Comparison of ENCODE assay signal across 8 mouse cellular contexts in genomic region chr3:51276421-51277111, GRCm38 (mm10). TPM values are rescaled to one million over a fixed set of nuclear protein-coding genes. Genes with fewer than 3 reads are reported as not detected.
DNase-seq lines count a peak whose midpoint lies in the region; ATAC-seq and TF ChIP-seq lines count a peak whose summit lies in the region.

No protein-coding gene starts in this region.

- peak overlapping the region; percentile 82 for H3K27ac ChIP-seq in ES-E14 (ENCODE audit: insufficient read depth, low read depth, low read length, poor library complexity, severe bottlenecking)
- H3K27ac ChIP-seq in embryonic facial prominence, embryonic 10.5 days (replicated peaks): peak overlapping the region; percentile 98
- H3K27ac ChIP-seq in heart, embryonic 16.5 days (ENCODE audit: low read length): peak overlapping the region; percentile 100
- H3K27ac ChIP-seq in left cerebral cortex, adult 2 months: peak overlapping the region; percentile 96

- H3K9ac ChIP-seq in ES-E14 (ENCODE audit: insufficient read depth, low read depth, low read length, poor library complexity, severe bottlenecking): peak overlapping the region; percentile 87
- peak overlapping the region; percentile 100 for H3K9ac ChIP-seq in heart, embryonic 16.5 days (ENCODE audit: low read length)

- no peak for DNase-seq in cerebellum, adult 11-12 months
- peak; percentile 11 for DNase-seq in ES-E14 (ENCODE audit: low read depth, low spot score)
- DNase-seq in embryonic facial prominence, embryonic 10.5 days (ENCODE audit: low spot score): peak; percentile 71
- peak in 1 of 2 experiments; percentile 54 for DNase-seq in left cerebral cortex, adult 2 months (ENCODE audit: extremely low spot score in 1 of 2, low spot score in 2 of 2)
- peak; percentile 44 for DNase-seq in lung, postnatal 25 days (ENCODE audit: low spot score)
- DNase-seq in right cerebral cortex, postnatal 4 days: peak; percentile 47

- TF ChIP-seq CTCF in left cerebral cortex, adult 2 months (IDR thresholded peaks at IDR 0.05): no peak

- peak overlapping the region; percentile 76 for H3K4me2 ChIP-seq in heart, embryonic 16.5 days (ENCODE audit: low read depth, low read length)

- no peaks in the 10 kb centered on the region; a peak in 1 of 4 replicates for H3K4me1 ChIP-seq in ES-E14 (ENCODE audit: control insufficient read depth in 2 of 2, insufficient read depth in 2 of 2, low read length in 2 of 2, poor library complexity in 1 of 2)
- H3K4me1 ChIP-seq in embryonic facial prominence, embryonic 10.5 days: peaks cover 18% of the 10 kb centered on the region
- H3K4me1 ChIP-seq in heart, embryonic 16.5 days (ENCODE audit: control insufficient read depth, insufficient read depth, low read length): peaks cover 11% of the 10 kb centered on the region

- intact Hi-C loops in left cerebral cortex, adult 2 months (cut with DNase I): loop anchor here (1.0 to 5.0 kb wide), 5 partner anchors 39 to 141 kb away; partner anchors contain the start of genes Elf2, Naa15 and Noct

- H3K4me3 ChIP-seq in ES-E14 (ENCODE audit: insufficient read depth in 1 of 2, low read depth in 1 of 2, low read length in 2 of 2, poor library complexity in 1 of 2, severe bottlenecking in 1 of 2): peak overlapping the region; percentile 93 to 98
- H3K4me3 ChIP-seq in embryonic facial prominence, embryonic 10.5 days: peak overlapping the region; percentile 99
- peak overlapping the region; percentile 92 for H3K4me3 ChIP-seq in heart, embryonic 16.5 days (ENCODE audit: low read length)
- H3K4me3 ChIP-seq in left cerebral cortex, adult 2 months: peak overlapping the region; percentile 97

- H3K27me3 ChIP-seq in embryonic facial prominence, embryonic 10.5 days (replicated peaks; ENCODE audit: low read depth, poor library complexity, severe bottlenecking): no peaks in the 10 kb centered on the region
- no peaks in the 10 kb centered on the region for H3K27me3 ChIP-seq in heart, embryonic 16.5 days (ENCODE audit: control insufficient read depth, insufficient read depth, low read length)

- H3K36me3 ChIP-seq in ES-E14 (ENCODE audit: control insufficient read depth, insufficient read depth, low read length, poor library complexity, severe bottlenecking): no peaks in the 10 kb centered on the region
- peaks cover 6% of the 10 kb centered on the region; the same call in 1 of the 2 replicates for H3K36me3 ChIP-seq in embryonic facial prominence, embryonic 10.5 days (replicated peaks)
- no peaks in the 10 kb centered on the region for H3K36me3 ChIP-seq in heart, embryonic 16.5 days (ENCODE audit: control insufficient read depth, insufficient read depth)

- peak; percentile 12 for ATAC-seq in cerebellum, adult (ENCODE audit: insufficient number of reproducible peaks, low FRiP score, low TSS enrichment)
- peak; percentile 52 for ATAC-seq in heart, embryonic 16.5 days (replicated peaks; ENCODE audit: extremely low read depth, insufficient read depth, low FRiP score)

- under 1% methylated on average over 93 of the region's 93 CpGs for WGBS in embryonic facial prominence, embryonic 10.5 days
- under 1% methylated on average over 76 of the region's 93 CpGs for WGBS in heart, embryonic 16.5 days

- in situ Hi-C loops in ES-E14 (cut with MboI; ENCODE audit: low sequenced_read_pairs in 2 of 2, unreplicated experiment in 2 of 2): no loop called here

- H3K9me3 ChIP-seq in ES-E14 (ENCODE audit: control insufficient read depth, insufficient read depth, low read depth, low read length): no peaks in the 10 kb centered on the region
- H3K9me3 ChIP-seq in embryonic facial prominence, embryonic 10.5 days: no peaks in the 10 kb centered on the region
- no peaks in the 10 kb centered on the region for H3K9me3 ChIP-seq in heart, embryonic 16.5 days (replicated peaks; ENCODE audit: control insufficient read depth, low read length)

TF ChIP-seq in ES-E14, 5 proteins besides CTCF, POLR2A, EP300 and RAD21:
- no peak for TF ChIP-seq ZNF384 (IDR thresholded peaks at IDR 0.05; ENCODE audit: low read depth, low read length)
- peak; percentile 10; the same call in 1 of the 2 replicates for TF ChIP-seq HCFC1 (IDR thresholded peaks at IDR 0.05; ENCODE audit: borderline replicate concordance, insufficient read depth, low read length)

RNA-seq across cellular contexts. Expression of gene Noct, which starts 52.3 kb away (rescaled TPM):
- 39.3 and 53.4 TPM in 2 replicates for total RNA-seq in ES-E14 (2012; rRNA removed)
- 9.6 and 10.1 TPM in 2 replicates for polyA plus RNA-seq in embryonic facial prominence, embryonic 10.5 days (2016; fragmentation: Nextera tagmentation; extraction: Ambion mirVana)
- 9.8 and 11.1 TPM in 2 replicates for polyA plus RNA-seq in heart, embryonic 16.5 days (2015; fragmentation: Nextera tagmentation; extraction: Ambion mirVana)
- 10 to 100 TPM; 54.1 to 55.2 TPM for total RNA-seq in left cerebral cortex, adult 2 months (2021)
